Mouse (Mus musculus) T-helper 2 cell (primary cell): ENCODE measurements around the gene Vmn1r210.
"Not testable (repeated sequence)": the region's sequence is repeated elsewhere in the genome, so short reads cannot be mapped to it uniquely, and the experiment has no call there.

Experiments
- in situ Hi-C: fragments of 300-600 bp; cut with MboI, MseI; formaldehyde crosslinking; loops from one replicate; pipeline ENCODE4 v1.15.1; 2025; ENCODE audit warnings: high pct_unique_total_duplicates

Gene Vmn1r210

GRCm38 (mm10) chr13:22831248-22831647 is at the start of gene Vmn1r210:
TSS of gene Vmn1r210 (minus strand) at chr13:22831348.
- in situ Hi-C loops: no loop called here

- in situ Hi-C loops: no loop called here
These were observed 48.1 kb upstream of the Vmn1r210 start for GRCm38 (mm10) chr13:22879257-22879656.

GRCm38 (mm10) chr13:22857461-22857860 is 26.3 kb upstream of the Vmn1r210 start, which contains the start of gene Vmn1r211:
TSS of gene Vmn1r211 (minus strand) at chr13:22857561.
- in situ Hi-C loops: no loop called here

DNA sequence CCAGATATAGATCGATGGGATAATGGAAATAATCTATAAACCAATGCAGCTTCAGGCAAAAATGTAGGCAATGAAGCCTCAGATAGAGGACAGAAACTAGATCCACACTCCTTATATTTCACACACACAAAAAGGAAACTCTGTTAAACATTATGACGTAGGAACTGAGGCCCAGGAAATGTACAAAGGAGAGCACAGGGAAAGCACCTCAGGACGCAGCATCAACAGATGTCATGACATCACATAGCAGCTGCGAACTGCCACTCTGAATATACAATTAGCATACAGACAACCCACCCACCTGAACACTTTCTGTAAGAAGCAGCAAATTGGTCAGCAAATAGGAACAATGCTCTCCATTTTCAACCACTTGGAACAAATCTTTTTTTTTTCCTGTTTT is 23.6 kb upstream of the Vmn1r210 start:
- in situ Hi-C loops: no loop called here

DNA sequence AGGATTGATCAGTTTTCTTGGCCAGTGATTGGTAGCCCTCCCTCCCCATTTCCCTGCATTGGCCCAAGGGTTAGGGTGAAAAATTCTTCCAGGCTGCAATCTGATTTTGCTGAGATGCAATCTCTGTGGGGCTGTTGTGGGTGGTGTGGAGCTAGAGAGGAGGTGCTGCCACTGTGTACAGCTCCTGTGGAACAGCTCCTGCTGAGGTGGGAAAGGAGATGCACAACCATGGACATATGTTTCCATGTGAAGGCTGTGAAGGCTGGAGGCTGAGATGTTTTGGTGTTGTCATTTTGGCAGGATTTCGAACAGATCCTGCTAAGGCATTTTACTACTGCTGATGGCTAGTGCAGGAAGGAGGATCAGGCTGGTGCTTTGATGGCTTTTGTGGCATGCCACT is 15.7 kb upstream of the Vmn1r210 start:
- in situ Hi-C loops: no loop called here

- in situ Hi-C loops: not testable (repeated sequence)
These were observed 13.2 kb upstream of the Vmn1r210 start for GRCm38 (mm10) chr13:22844304-22844703.

- in situ Hi-C loops: not testable (repeated sequence)
These were observed 1.8 kb downstream of the Vmn1r210 start for GRCm38 (mm10) chr13:22829395-22829794.

- in situ Hi-C loops: not testable (repeated sequence)
These were observed 9.5 kb downstream of the Vmn1r210 start for GRCm38 (mm10) chr13:22821601-22822000.

DNA sequence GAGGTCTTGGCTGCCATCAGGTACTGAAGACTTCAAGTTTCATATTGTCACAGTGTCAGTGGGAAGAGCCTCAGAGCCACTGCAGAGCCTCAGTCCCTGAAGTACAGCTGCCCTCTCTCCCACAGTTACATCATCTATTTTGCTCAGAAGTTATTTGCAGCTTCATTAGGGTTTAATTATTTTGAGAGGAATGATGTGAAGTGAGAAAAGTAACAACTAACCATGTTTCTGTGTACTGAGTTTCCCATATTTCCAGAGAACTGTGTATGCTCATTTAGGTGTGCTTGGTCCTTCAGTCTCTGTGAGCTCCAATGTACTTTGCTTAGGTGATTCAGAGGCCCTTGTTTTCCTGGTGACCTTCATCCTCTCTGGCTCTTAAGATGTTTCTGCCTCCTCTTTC is 21.6 kb downstream of the Vmn1r210 start, which contains the start of gene Vmn1r209:
Vmn1r209 (minus strand) TSS at position 101 of the 400 bp plus-strand sequence.
- in situ Hi-C loops: not testable (repeated sequence)

DNA sequence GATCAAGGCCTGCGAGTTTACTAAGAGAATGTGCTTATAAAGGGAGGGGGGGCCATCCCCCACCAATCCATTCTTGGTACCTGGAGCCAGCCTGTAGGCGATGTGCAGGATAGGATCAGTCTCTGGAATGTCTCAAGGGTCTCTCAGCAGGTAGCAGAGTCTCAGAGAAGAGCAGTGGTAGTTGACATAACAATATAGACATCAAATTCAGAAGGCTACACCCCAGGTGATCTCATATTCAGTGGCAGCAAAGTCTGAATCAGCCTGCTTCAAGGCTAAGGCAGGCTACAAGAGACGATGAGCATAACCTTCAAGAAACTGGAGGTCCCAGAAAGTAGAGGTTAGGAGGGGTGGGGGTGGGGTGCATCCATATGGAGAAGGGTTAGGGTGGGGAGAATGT is 43.1 kb downstream of the Vmn1r210 start:
- in situ Hi-C loops: not testable (repeated sequence)

DNA sequence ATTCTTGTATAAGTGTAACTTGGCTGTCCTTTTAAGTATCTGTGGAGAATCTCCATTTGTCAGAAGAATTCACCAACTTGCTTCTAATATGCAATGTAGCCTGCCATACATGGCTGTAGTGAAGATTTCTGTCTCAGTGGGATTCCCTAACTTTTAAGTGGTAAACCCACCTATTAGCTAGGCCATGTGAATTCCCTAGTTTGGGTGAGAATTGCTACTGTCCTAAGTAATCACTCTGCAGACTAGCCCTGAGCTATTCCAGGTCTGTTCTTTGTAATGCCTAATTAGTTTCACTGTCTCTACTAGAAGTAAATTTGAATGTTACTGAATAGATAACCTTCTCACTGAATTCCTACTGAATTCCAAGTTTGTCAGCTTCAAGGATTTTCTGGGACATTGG is 47.0 kb downstream of the Vmn1r210 start:
- in situ Hi-C loops: not testable (repeated sequence)

DNA sequence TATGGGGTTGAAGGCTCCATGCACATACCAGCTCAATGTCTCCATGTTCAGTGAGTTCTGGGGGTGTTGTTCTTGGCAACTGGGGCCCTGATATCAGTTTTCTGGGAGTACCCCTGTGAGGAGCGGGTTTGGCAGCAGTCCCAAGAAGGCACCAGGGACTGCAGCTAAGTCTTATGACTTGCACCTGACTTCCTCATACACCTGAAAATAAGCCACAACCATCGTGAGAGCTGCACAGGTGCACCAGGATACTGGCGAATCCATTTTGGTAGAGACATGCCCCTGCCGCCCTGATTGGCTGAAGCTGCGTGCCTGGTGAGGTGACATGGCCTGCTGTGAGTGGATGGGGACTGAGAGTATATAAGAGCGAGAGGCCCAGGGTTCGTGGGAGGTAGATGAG is 53.8 kb downstream of the Vmn1r210 start, which contains the start of gene Vmn1r208:
Vmn1r208 (minus strand) TSS at position 101 of the 400 bp plus-strand sequence.
- in situ Hi-C loops: loop anchor here (5.0 kb wide), 1 partner anchor 80 kb away; no protein-coding TSS in a partner anchor
